Comparison of ENCODE assay signal across 8 mouse cellular contexts in the genomic region with DNA sequence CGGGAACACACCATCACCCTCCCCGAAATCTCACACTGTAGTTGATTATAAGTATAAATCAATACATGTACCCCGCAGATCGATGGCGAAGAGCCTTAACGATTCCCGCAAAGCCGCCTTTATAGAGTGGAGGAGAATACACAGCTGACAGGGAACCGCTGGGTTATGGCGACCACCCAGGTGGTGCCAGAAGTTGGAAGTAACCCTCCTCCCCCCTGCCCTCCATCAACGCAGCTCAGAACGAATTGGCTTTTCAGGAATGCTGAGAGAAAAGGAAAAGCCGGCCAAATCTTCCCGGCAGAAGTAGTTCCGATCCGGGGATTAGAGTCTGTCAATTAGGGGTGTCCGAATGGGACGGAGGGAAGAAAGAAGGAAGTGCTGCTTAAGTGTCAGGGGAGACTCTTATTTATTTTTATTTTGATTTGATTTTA.
A peak's percentile ranks its signal among the peaks of the same experiment; 100 is the strongest.
DNase-seq lines count a peak whose midpoint lies in the region; ATAC-seq and TF ChIP-seq lines count a peak whose summit lies in the region.

No protein-coding gene starts in this region.

- H3K4me1 ChIP-seq in liver, embryonic 11.5 days (replicated peaks; ENCODE audit: control insufficient read depth, insufficient read depth, low read length) = peaks cover 3% of the 10 kb centered on the region; the same call in 1 of the 2 replicates
- peaks cover 16% of the 10 kb centered on the region for H3K4me1 ChIP-seq in embryonic facial prominence, embryonic 13.5 days
- peaks cover 5% of the 10 kb centered on the region; the same call in 1 of the 2 replicates for H3K4me1 ChIP-seq in hindbrain, postnatal 0 days (ENCODE audit: insufficient read depth, low read length)
- peaks cover 18% of the 10 kb centered on the region for H3K4me1 ChIP-seq in midbrain, embryonic 13.5 days (replicated peaks)

- H3K9ac ChIP-seq in liver, embryonic 11.5 days (ENCODE audit: low read depth, low read length) = no peak overlapping the region; the same call in 1 of the 2 replicates
- H3K9ac ChIP-seq in embryonic facial prominence, embryonic 13.5 days = peak overlapping the region; percentile 73
- peak overlapping the region; percentile 61; the same call in 1 of the 2 replicates for H3K9ac ChIP-seq in hindbrain, postnatal 0 days (replicated peaks; ENCODE audit: low read length)
- peak overlapping the region; percentile 66; the same call in 1 of the 2 replicates for H3K9ac ChIP-seq in midbrain, embryonic 13.5 days (replicated peaks)

- no peaks in the 10 kb centered on the region for H3K9me3 ChIP-seq in liver, embryonic 11.5 days (ENCODE audit: control insufficient read depth, low read length)
- H3K9me3 ChIP-seq in embryonic facial prominence, embryonic 13.5 days = no peaks in the 10 kb centered on the region
- no peaks in the 10 kb centered on the region for H3K9me3 ChIP-seq in hindbrain, postnatal 0 days (ENCODE audit: low read length)
- no peaks in the 10 kb centered on the region for H3K9me3 ChIP-seq in midbrain, embryonic 13.5 days

- peak overlapping the region; percentile 98 for H3K4me2 ChIP-seq in liver, embryonic 11.5 days
- peak overlapping the region; percentile 81 for H3K4me2 ChIP-seq in embryonic facial prominence, embryonic 13.5 days
- H3K4me2 ChIP-seq in hindbrain, postnatal 0 days (ENCODE audit: low read depth, low read length) = peak overlapping the region; percentile 96
- peak overlapping the region; percentile 99 for H3K4me2 ChIP-seq in midbrain, embryonic 13.5 days (replicated peaks)

- no peak for ATAC-seq in liver, embryonic 11.5 days (replicated peaks; ENCODE audit: low FRiP score)
- ATAC-seq in embryonic facial prominence, embryonic 13.5 days (ENCODE audit: insufficient number of reproducible peaks, insufficient read depth, low FRiP score, low TSS enrichment, low read depth) = no peak
- ATAC-seq in hindbrain, postnatal 0 days = no peak
- ATAC-seq in midbrain, embryonic 13.5 days = peak; percentile 72; the same call in 1 of the 2 replicates

- no peak for TF ChIP-seq CTCF in hindbrain, postnatal 0 days (IDR thresholded peaks at IDR 0.05; ENCODE audit: low read depth)

- peak overlapping the region; percentile 56 for H3K4me3 ChIP-seq in liver, embryonic 11.5 days (ENCODE audit: low read depth, low read length)
- peak overlapping the region; percentile 49 for H3K4me3 ChIP-seq in embryonic facial prominence, embryonic 13.5 days
- peak overlapping the region; percentile 51 for H3K4me3 ChIP-seq in hindbrain, postnatal 0 days (ENCODE audit: low read length)
- H3K4me3 ChIP-seq in midbrain, embryonic 13.5 days (replicated peaks) = peak overlapping the region; percentile 52

- H3K27me3 ChIP-seq in liver, embryonic 11.5 days (replicated peaks; ENCODE audit: control insufficient read depth, insufficient read depth, low read length) = peaks cover 5% of the 10 kb centered on the region; the same call in 1 of the 2 replicates
- no peaks in the 10 kb centered on the region for H3K27me3 ChIP-seq in embryonic facial prominence, embryonic 13.5 days
- 0 out of 2 replicates have a peak, but pooled peaks cover 4% of the 10 kb centered on the region for H3K27me3 ChIP-seq in hindbrain, postnatal 0 days (ENCODE audit: insufficient read depth, low read length)
- H3K27me3 ChIP-seq in midbrain, embryonic 13.5 days = peaks cover 59% of the 10 kb centered on the region

- WGBS in liver, embryonic 11.5 days = 2% methylated on average over 18 of the region's 18 CpGs
- WGBS in embryonic facial prominence, embryonic 13.5 days = under 1% methylated on average over 18 of the region's 18 CpGs
- WGBS in hindbrain, postnatal 0 days = 1% methylated on average over 18 of the region's 18 CpGs
- WGBS in midbrain, embryonic 13.5 days = under 1% methylated on average over 18 of the region's 18 CpGs

- no peak for DNase-seq in liver, embryonic 11.5 days (ENCODE audit: low spot score)
- DNase-seq in liver = no peak
- DNase-seq in hindbrain, postnatal 0 days (ENCODE audit: low spot score) = peak; percentile 61
- no peak for DNase-seq in urinary bladder, postnatal 36 days (ENCODE audit: low spot score in 2 of 2)
- DNase-seq in adrenal gland, adult (ENCODE audit: inconsistent age in 2 of 2, low spot score in 1 of 2) = no peak
- no peak for DNase-seq in natural killer cell, adult 2 months (ENCODE audit: low spot score in 2 of 2)

- H3K36me3 ChIP-seq in liver, embryonic 11.5 days (ENCODE audit: control insufficient read depth, insufficient read depth, low read length) = no peaks in the 10 kb centered on the region
- no peaks in the 10 kb centered on the region for H3K36me3 ChIP-seq in embryonic facial prominence, embryonic 13.5 days
- no peaks in the 10 kb centered on the region for H3K36me3 ChIP-seq in hindbrain, postnatal 0 days (ENCODE audit: insufficient read depth, low read length)
- no peaks in the 10 kb centered on the region for H3K36me3 ChIP-seq in midbrain, embryonic 13.5 days

- no peak overlapping the region for H3K27ac ChIP-seq in liver, embryonic 11.5 days (ENCODE audit: low read depth, low read length)
- peak overlapping the region; percentile 85 for H3K27ac ChIP-seq in embryonic facial prominence, embryonic 13.5 days
- no peak overlapping the region for H3K27ac ChIP-seq in hindbrain, postnatal 0 days
- H3K27ac ChIP-seq in midbrain, embryonic 13.5 days = no peak overlapping the region
